Mouse (Mus musculus) E14TG2a.4 (cell line): ENCODE results near the gene Hus1b.

Source experiments
- CTCF ChIP-seq: conservative IDR thresholded peaks from 2 replicates; pipeline ENCODE4 v1.5.1; 2014; ENCODE audit warnings: low read length
- NANOG ChIP-seq: IDR thresholded peaks from 2 replicates; pipeline ENCODE4 v1.6.1; 2014; ENCODE audit warnings: borderline replicate concordance, low read length, mixed read lengths

DNA sequence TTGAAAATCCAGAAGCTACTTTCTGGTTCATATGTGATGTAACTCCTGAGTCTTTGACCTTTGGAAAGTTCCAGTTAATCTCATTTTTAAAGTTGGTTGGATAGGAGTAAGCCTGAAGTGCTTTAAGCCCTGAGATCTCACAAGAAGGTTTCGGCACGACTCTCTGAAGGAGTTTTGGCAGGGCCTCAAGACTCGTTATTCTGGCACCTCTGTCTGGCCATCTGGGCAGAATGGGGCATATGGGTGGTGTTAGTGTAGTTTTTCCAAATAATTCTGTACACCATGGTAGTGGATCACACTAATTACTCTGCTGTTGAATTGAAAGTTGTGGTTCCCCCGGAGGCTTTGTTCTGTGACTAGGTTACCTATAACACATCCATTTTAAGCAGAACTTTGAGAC, 30.7 kb upstream of the Hus1b start:
- TF ChIP-seq CTCF (no peak), NANOG (no peak)
